In the genomic region with DNA sequence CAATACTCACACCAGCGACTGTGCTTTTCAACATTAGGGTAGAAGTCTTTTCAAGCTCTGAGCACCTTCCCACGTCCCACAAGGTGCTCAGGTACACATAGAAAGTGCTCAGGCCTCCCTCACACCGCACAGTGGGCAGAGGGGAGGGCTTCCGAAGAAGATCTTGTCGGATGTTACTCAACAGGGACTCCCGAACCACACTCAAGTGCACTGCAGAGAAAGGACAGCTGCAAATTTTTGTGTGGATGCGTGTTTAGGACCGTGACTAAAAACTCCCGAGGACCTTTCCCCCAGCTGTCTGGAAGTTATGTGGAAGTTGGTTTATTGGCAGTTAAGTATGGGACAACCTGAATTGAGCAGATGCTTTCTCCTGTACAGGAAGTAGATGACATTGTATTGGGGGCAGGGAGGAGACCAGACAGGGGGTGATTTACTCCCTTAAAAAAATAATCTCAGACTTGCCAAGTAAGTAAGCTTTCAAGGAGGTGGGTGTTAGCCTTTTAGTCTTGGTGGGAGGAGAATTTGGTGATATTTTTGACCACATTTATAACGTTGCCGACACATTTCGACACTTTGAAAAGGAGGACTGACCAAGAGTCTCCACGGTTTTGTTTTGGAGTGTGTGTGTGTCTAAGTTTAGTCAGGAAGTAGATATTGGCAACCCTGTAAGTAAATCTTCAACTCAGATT, we compare ENCODE assay signal across 9 mouse cellular contexts. TPM values are rescaled to one million over a fixed set of nuclear protein-coding genes. Genes with fewer than 3 reads are reported as not detected.
DNase-seq lines count a peak whose midpoint lies in the region; ATAC-seq and TF ChIP-seq lines count a peak whose summit lies in the region.
"Had no signal": no experiment of that assay in that cellular context is flagged by ENCODE, and none has a peak within 500 bp of the region (broad histone marks: within the 10 kb centered on the region; RNA-seq: fewer than 3 reads in every experiment).

No protein-coding gene starts in this region.

- peaks cover 57% of the 10 kb centered on the region for H3K79me2 ChIP-seq in myocyte (ENCODE audit: control insufficient read depth, insufficient read depth)

- WGBS in kidney, embryonic 14.5 days: 8% methylated on average over 13 of the region's 13 CpGs
- 17% methylated on average over 13 of the region's 13 CpGs for WGBS in embryonic facial prominence, embryonic 14.5 days
- WGBS in heart, postnatal 0 days: 22% methylated on average over 13 of the region's 13 CpGs

- H3K27ac ChIP-seq in kidney, embryonic 14.5 days (ENCODE audit: low read depth, low read length): no peak overlapping the region
- H3K27ac ChIP-seq in embryonic facial prominence, embryonic 14.5 days (replicated peaks; ENCODE audit: low read depth, low read length): peak overlapping the region; percentile 79
- peak overlapping the region; percentile 71 for H3K27ac ChIP-seq in heart, postnatal 0 days (ENCODE audit: low read depth)
- H3K27ac ChIP-seq: macrophage had no signal

- no peak for DNase-seq in kidney, adult 9 months
- DNase-seq in embryonic facial prominence, embryonic 14.5 days (ENCODE audit: low spot score): peak; percentile 72
- DNase-seq in heart, postnatal 0 days (ENCODE audit: low spot score): no peak
- no peak for DNase-seq in right cerebral cortex, postnatal 4 days
- DNase-seq in urinary bladder, postnatal 14 days (ENCODE audit: low spot score): no peak
- no peak for DNase-seq in spleen, postnatal 10 days (ENCODE audit: low spot score in 2 of 2)

- no peaks in the 10 kb centered on the region for H3K9me3 ChIP-seq in kidney, embryonic 14.5 days (ENCODE audit: control insufficient read depth, low read length)
- no peaks in the 10 kb centered on the region for H3K9me3 ChIP-seq in embryonic facial prominence, embryonic 14.5 days (ENCODE audit: control insufficient read depth, low read length)
- no peaks in the 10 kb centered on the region for H3K9me3 ChIP-seq in heart, postnatal 0 days (replicated peaks; ENCODE audit: control insufficient read depth, low read length)

- H3K36me3 ChIP-seq in kidney, embryonic 14.5 days (ENCODE audit: control insufficient read depth, insufficient read depth, low read length): no peaks in the 10 kb centered on the region
- H3K36me3 ChIP-seq in embryonic facial prominence, embryonic 14.5 days (ENCODE audit: control insufficient read depth, insufficient read depth, low read length): 0 out of 2 replicates have a peak, but pooled peaks cover 6% of the 10 kb centered on the region
- no peaks in the 10 kb centered on the region for H3K36me3 ChIP-seq in heart, postnatal 0 days (replicated peaks; ENCODE audit: control insufficient read depth, insufficient read depth, low read length)
- no peaks in the 10 kb centered on the region for H3K36me3 ChIP-seq in myocyte (ENCODE audit: control insufficient read depth, insufficient read depth)

- H3K4me2 ChIP-seq in kidney, embryonic 14.5 days (replicated peaks; ENCODE audit: low read depth, low read length): peak overlapping the region; percentile 11
- H3K4me2 ChIP-seq in embryonic facial prominence, embryonic 14.5 days (ENCODE audit: low read depth, low read length): peak overlapping the region; percentile 95
- peak overlapping the region; percentile 49 for H3K4me2 ChIP-seq in heart, postnatal 0 days (ENCODE audit: low read depth, low read length)
- H3K4me2 ChIP-seq in myocyte (ENCODE audit: low read depth): peak overlapping the region; percentile 94

- peaks cover 62% of the 10 kb centered on the region for H3K4me1 ChIP-seq in kidney, embryonic 14.5 days (ENCODE audit: control insufficient read depth, insufficient read depth, low read length)
- peaks cover 71% of the 10 kb centered on the region for H3K4me1 ChIP-seq in embryonic facial prominence, embryonic 14.5 days (ENCODE audit: control insufficient read depth, insufficient read depth, low read length)
- peaks cover 36% of the 10 kb centered on the region for H3K4me1 ChIP-seq in heart, postnatal 0 days (ENCODE audit: control insufficient read depth, insufficient read depth)

- no peak overlapping the region for H3K4me3 ChIP-seq in kidney, embryonic 14.5 days (ENCODE audit: low read length)
- H3K4me3 ChIP-seq in embryonic facial prominence, embryonic 14.5 days (ENCODE audit: low read depth, low read length): peak overlapping the region; percentile 82; the same call in 1 of the 2 replicates
- H3K4me3 ChIP-seq in heart, postnatal 0 days (ENCODE audit: low read depth, low read length): no peak overlapping the region
- no peak overlapping the region for H3K4me3 ChIP-seq in myocyte

- no peak overlapping the region for H3K9ac ChIP-seq in kidney, embryonic 14.5 days (ENCODE audit: low read depth, low read length)
- H3K9ac ChIP-seq in embryonic facial prominence, embryonic 14.5 days (ENCODE audit: low read depth, low read length): peak overlapping the region; percentile 56
- H3K9ac ChIP-seq in heart, postnatal 0 days (replicated peaks; ENCODE audit: low read depth, low read length): no peak overlapping the region

- no peak for TF ChIP-seq CTCF in heart, postnatal 0 days (IDR thresholded peaks at IDR 0.05; ENCODE audit: low read depth)

- ATAC-seq in kidney, embryonic 14.5 days (ENCODE audit: low FRiP score, low TSS enrichment): no peak
- ATAC-seq in embryonic facial prominence, embryonic 14.5 days (ENCODE audit: low read depth): no peak
- no peak for ATAC-seq in heart, postnatal 0 days (ENCODE audit: insufficient read depth, low read depth)

- TF ChIP-seq POLR2A in myocyte (IDR thresholded peaks at IDR 0.05; ENCODE audit: insufficient read length, low read depth): no peak

- no peak overlapping the region for H3ac ChIP-seq in myocyte (ENCODE audit: control insufficient read depth, insufficient read length)

- no peaks in the 10 kb centered on the region for H3K27me3 ChIP-seq in kidney, embryonic 14.5 days (ENCODE audit: control insufficient read depth, insufficient read depth, low read length)
- H3K27me3 ChIP-seq in embryonic facial prominence, embryonic 14.5 days (replicated peaks; ENCODE audit: control insufficient read depth, insufficient read depth, low read length): no peaks in the 10 kb centered on the region
- no peaks in the 10 kb centered on the region for H3K27me3 ChIP-seq in heart, postnatal 0 days (ENCODE audit: control insufficient read depth, insufficient read depth, low read length)
- no peaks in the 10 kb centered on the region for H3K27me3 ChIP-seq in myocyte (ENCODE audit: control insufficient read depth, insufficient read depth, insufficient read length)

- no peak for TF ChIP-seq EP300 in heart, postnatal 0 days (IDR thresholded peaks at IDR 0.05; ENCODE audit: low read depth)

TF ChIP-seq in myocyte, 11 proteins besides CTCF, POLR2A, EP300 and RAD21:
- TF ChIP-seq MYOD1 (IDR thresholded peaks at IDR 0.05; ENCODE audit: control insufficient read depth in 1 of 3, insufficient read length in 2 of 3, low read depth in 2 of 3): peak; percentile 40 to 81 (median 80)
- TF ChIP-seq E2F4 (IDR thresholded peaks at IDR 0.05; ENCODE audit: insufficient read depth): no peak
- no peak for TF ChIP-seq SRF (IDR thresholded peaks at IDR 0.05; ENCODE audit: control insufficient read depth, insufficient read length, low read depth)
- TF ChIP-seq POLR2AphosphoS2 (IDR thresholded peaks at IDR 0.05; ENCODE audit: insufficient read length, low read depth): no peak
- TF ChIP-seq CEBPB (IDR thresholded peaks at IDR 0.05; ENCODE audit: insufficient read depth, poor library complexity, severe bottlenecking): peak; percentile 59
- peak; percentile 38 for TF ChIP-seq TCF12 (IDR thresholded peaks at IDR 0.05; ENCODE audit: insufficient read depth, poor library complexity, severe bottlenecking)
- peak in 2 of 3 experiments; percentile 64 to 78 for TF ChIP-seq MYOG (IDR thresholded peaks at IDR 0.05; ENCODE audit: control insufficient read depth in 1 of 3, insufficient read depth in 1 of 3, insufficient read length in 2 of 3, low read depth in 2 of 3)
- no peak for TF ChIP-seq REST (IDR thresholded peaks at IDR 0.05; ENCODE audit: insufficient read depth, insufficient read length)
TF ChIP-seq in myocyte: peak in this region for 4.

RNA-seq across cellular contexts. Expression of gene Tcf7l2, which starts 5.8 kb away (rescaled TPM):
- 65.8 and 80.8 TPM in 2 replicates for polyA plus RNA-seq in kidney, embryonic 14.5 days (2014; fragmentation: Nextera tagmentation; extraction: Ambion mirVana)
- 106 and 124 TPM in 2 replicates for polyA plus RNA-seq in embryonic facial prominence, embryonic 14.5 days (2014; fragmentation: Nextera tagmentation; extraction: Ambion mirVana)
- total RNA-seq in heart, postnatal 0 days (2014; rRNA removed; ENCODE audit: low replicate concordance): 2.9 and 3.0 TPM in 2 replicates
- 38.6 and 42.5 TPM in 2 replicates for polyA plus RNA-seq in heart, postnatal 0 days (2015; fragmentation: Nextera tagmentation; extraction: Ambion mirVana)
- 5.4 TPM for polyA plus RNA-seq in myocyte (2012; fragmentation: generic; extraction: Trizol)

Comparison
In these comparisons a context has a peak if more than half of its experiments do, and no peak if none do; other contexts are left out.
1. H3K4me2 ChIP-seq: peak in every context shown above with its lines; median percentile 95 in embryonic facial prominence, embryonic 14.5 days; 94 in myocyte; 49 in heart, postnatal 0 days; 11 in kidney, embryonic 14.5 days.